In the genomic region with DNA sequence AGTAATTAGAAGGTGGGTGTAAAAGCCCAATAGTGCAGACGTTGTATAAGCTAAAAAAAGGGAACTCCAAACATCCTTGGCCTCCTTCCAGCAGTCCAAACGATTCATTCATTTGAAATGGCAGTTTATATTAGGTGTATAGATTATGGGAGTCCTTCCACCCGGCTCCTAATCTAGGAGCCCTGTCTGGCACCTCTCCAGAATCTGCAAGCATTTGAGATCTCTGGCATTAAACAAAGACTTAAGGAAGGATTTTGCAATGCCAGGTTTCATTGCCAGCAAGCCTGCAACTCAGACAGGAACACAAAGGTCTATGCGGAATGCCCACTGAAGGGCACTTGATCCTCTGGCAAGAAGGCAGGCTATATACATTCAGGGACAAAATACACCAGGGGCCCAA, we compare ENCODE assay signal across 10 mouse cellular contexts. TPM values are rescaled to one million over a fixed set of nuclear protein-coding genes. Genes with fewer than 3 reads are reported as not detected.
DNase-seq lines count a peak whose midpoint lies in the region; ATAC-seq and TF ChIP-seq lines count a peak whose summit lies in the region.
"Had no signal": no experiment of that assay in that cellular context is flagged by ENCODE, and none has a peak within 500 bp of the region (broad histone marks: within the 10 kb centered on the region; RNA-seq: fewer than 3 reads in every experiment).

No protein-coding gene starts in this region.

- no peak overlapping the region for H3K9ac ChIP-seq in heart, embryonic 15.5 days

- TF ChIP-seq CTCF in lung, adult 2 months (IDR thresholded peaks at IDR 0.05; ENCODE audit: insufficient read depth, low read length), result no peak

- no peaks in the 10 kb centered on the region for H3K36me3 ChIP-seq in heart, embryonic 15.5 days

- no peaks in the 10 kb centered on the region for H3K9me3 ChIP-seq in heart, embryonic 15.5 days (replicated peaks)

- no peak for ATAC-seq in heart, embryonic 15.5 days (replicated peaks; ENCODE audit: insufficient number of reproducible peaks, insufficient read depth, low FRiP score, low read depth)

- peak overlapping the region; percentile 67 for H3K27ac ChIP-seq in heart, embryonic 15.5 days

- H3K27me3 ChIP-seq in heart, embryonic 15.5 days, result no peaks in the 10 kb centered on the region

- no peak for TF ChIP-seq POLR2A in lung, adult 2 months (IDR thresholded peaks at IDR 0.05; ENCODE audit: borderline replicate concordance, extremely low read depth, low read depth, low read length)

- no peak overlapping the region for H3K4me2 ChIP-seq in heart, embryonic 15.5 days

- no peak for DNase-seq in heart, postnatal 10 days
- DNase-seq in 416B (ENCODE audit: low read depth), result peak; percentile 39
- DNase-seq in MN1 (ENCODE audit: low spot score), result peak; percentile 46
- peak; percentile 34 for DNase-seq in lung, adult 2 months
- DNase-seq in frontal cortex, postnatal 25 days (ENCODE audit: low spot score in 2 of 2), result no peak
- DNase-seq in layer of hippocampus, adult 11-12 months (ENCODE audit: low spot score), result no peak

- no peak overlapping the region for H3K4me3 ChIP-seq in heart, embryonic 15.5 days
- no peak overlapping the region for H3K4me3 ChIP-seq in lung, adult 2 months (replicated peaks; ENCODE audit: extremely low read depth, low read depth, low read length)

- intact Hi-C loops in heart, postnatal 10 days (cut with DNase I), result no loop called here

- H3K4me1 ChIP-seq in heart, embryonic 15.5 days (replicated peaks), result peaks cover 65% of the 10 kb centered on the region
- peaks cover 24% of the 10 kb centered on the region for H3K4me1 ChIP-seq in lung, adult 2 months (ENCODE audit: control insufficient read depth, insufficient read depth, low read length)

- WGBS in heart, embryonic 15.5 days, result 15% methylated on average over 4 of the region's 4 CpGs
- WGBS in lung, adult 2 months, result 9% methylated on average over 4 of the region's 4 CpGs

RNA-seq across cellular contexts. Expression of a gene that starts 15.2 kb away (rescaled TPM):
- polyA plus RNA-seq in heart, embryonic 15.5 days (2015; fragmentation: Nextera tagmentation; extraction: Ambion mirVana), result not detected in 2 replicates
- total RNA-seq in heart, postnatal 10 days (2021), result not detected
- not detected in 2 replicates for polyA plus RNA-seq in lung, adult 2 months (2012; rRNA removed)
- total RNA-seq: megakaryocyte, adult 5-6 weeks had no signal
- polyA plus RNA-seq: cortical plate, adult 2 months; large intestine, adult 2 months had no signal

Comparison
In these comparisons a context has a peak if more than half of its experiments do, and no peak if none do; other contexts are left out.
1. DNase-seq: peak in 416B (single experiment), MN1 (single experiment) and lung, adult 2 months (single experiment); none in heart, postnatal 10 days (0 of 2), frontal cortex, postnatal 25 days (0 of 2) and layer of hippocampus, adult 11-12 months (single experiment).